Mouse (Mus musculus) Patski (cell line): ENCODE data around the gene Creb3l2. TPM values are rescaled to one million over a fixed set of nuclear protein-coding genes. Genes with fewer than 3 reads are reported as not detected.

Source experiments
- ATAC-seq: fragments of 100-300 bp; one replicate; pipeline ENCODE4 v1.8.0; 2021
- CTCF ChIA-PET: fragments of 350-600 bp; sonication (Branson Sonifier 250); formaldehyde crosslinking; loops from one replicate; lab custom pipeline; 2022; ENCODE audit warnings: inconsistent platforms; lab: Charles Lee
- POLR2A ChIA-PET: fragments of 350-600 bp; sonication (Branson Sonifier 250); formaldehyde crosslinking; loops from one replicate; lab custom pipeline; 2022; ENCODE audit warnings: antibody characterized with exemption, inconsistent platforms; lab: Charles Lee
- DNase-seq: peaks from one replicate; pipeline ENCODE4 v3.0.0-alpha.2; 2011; ENCODE audit warnings: low read depth, low spot score
- H3K27me3 ChIP-seq: fragments of 371-371 bp; one replicate; pipeline ENCODE4 v1.5.1; 2021
- CTCF ChIP-seq: fragments of 100-300 bp; IDR thresholded peaks from one replicate; pipeline ENCODE4 v1.5.1; 2021
- in situ Hi-C: fragments of 300-500 bp; cut with MboI; formaldehyde crosslinking; loops from 3 replicates; pipeline ENCODE4 v1.11.1; 2018; ENCODE audit warnings: low pct_unique_long_range_greater_than_20kb, mixed read lengths
- polyA plus RNA-seq: library from polyadenylated mRNA; unstranded; gene quantifications from one replicate; pipeline ENCODE4 v1.2.3, GENCODE M21; 2021

Creb3l2 gene
- polyA plus RNA-seq, 1 experiment from 2014 or later, result 39.0 TPM

- POLR2A ChIA-PET, result interaction anchor here (1.3 kb wide), 1 partner anchor 9 kb away, joined by 3 read pairs; no protein-coding TSS in a partner anchor
- CTCF ChIA-PET, result no interaction called here
- no peak for TF ChIP-seq CTCF
- H3K27me3 ChIP-seq, result no peaks in the 10 kb centered on the region
- DNase-seq (no peak), ATAC-seq (no peak)
- in situ Hi-C loops, result loop anchor here (25.0 kb wide), 1 partner anchor 1891 kb away; the partner anchor contains the start of gene Mtpn
Observed at GRCm38 (mm10) chr6:37428044-37428443, 13.9 kb downstream of the Creb3l2 start.

DNA sequence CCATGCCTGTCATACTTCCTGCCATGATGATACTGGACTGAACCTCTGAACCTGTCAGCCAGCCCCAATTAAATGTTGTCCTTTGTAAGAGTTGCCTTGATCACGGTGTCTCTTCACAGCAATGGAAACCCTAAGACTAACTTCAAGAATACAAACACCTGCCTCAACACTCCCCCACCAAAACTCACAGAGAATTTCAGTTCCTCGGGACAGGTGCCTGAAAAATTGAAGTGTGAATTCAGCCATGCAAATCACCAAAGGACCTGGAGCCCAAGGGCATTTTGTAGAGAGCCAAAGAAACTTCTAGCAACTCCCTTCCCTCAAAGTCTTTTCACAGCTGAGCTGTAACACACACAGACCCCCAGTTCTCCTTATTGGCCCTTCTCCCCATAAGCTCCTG lies 15.3 kb downstream of the Creb3l2 start:
- H3K27me3 ChIP-seq, result no peaks in the 10 kb centered on the region
- ATAC-seq (no peak), DNase-seq (no peak)
- POLR2A ChIA-PET, result no interaction called here
- no peak for TF ChIP-seq CTCF
- in situ Hi-C loops, result loop anchor here (25.0 kb wide), 1 partner anchor 1889 kb away; the partner anchor contains the start of gene Mtpn
- CTCF ChIA-PET, result interaction anchor here (0.9 to 1.5 kb wide), 4 partner anchors 12 to 329 kb away, joined by 3 to 4 read pairs (median 3); no protein-coding TSS in a partner anchor

DNA sequence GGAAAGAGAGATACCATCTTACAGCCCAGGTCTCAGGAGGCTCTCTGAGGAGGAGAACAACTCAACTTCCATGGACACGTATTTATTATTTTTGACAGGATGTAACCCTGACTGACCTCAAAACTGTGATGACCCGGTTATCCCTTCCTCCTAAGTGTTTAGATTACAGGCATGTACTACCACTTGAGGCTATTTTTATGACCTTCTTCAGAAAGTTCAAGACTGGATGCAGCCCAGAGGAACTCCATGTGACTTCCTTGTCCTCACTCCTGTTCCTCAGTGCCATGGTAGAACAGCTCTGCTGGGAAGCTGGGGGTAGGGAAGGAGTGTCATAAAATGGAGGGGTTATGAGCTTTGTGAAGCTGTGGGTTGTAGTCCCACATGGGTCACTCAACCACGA lies 16.1 kb downstream of the Creb3l2 start:
- in situ Hi-C loops, result loop anchor here (25.0 kb wide), 1 partner anchor 1889 kb away; the partner anchor contains the start of gene Mtpn
- ATAC-seq (no peak), DNase-seq (no peak)
- TF ChIP-seq CTCF, result no peak
- POLR2A ChIA-PET, result no interaction called here
- no peaks in the 10 kb centered on the region for H3K27me3 ChIP-seq
- CTCF ChIA-PET, result interaction anchor here (1.2 to 1.5 kb wide), 2 partner anchors 11 to 42 kb away, joined by 3 to 4 read pairs; no protein-coding TSS in a partner anchor

- H3K27me3 ChIP-seq, result no peaks in the 10 kb centered on the region
- DNase-seq (no peak), ATAC-seq (no peak)
- ChIA-PET POLR2A (no interaction called here), CTCF (interaction anchor here (1.0 to 1.2 kb wide), 2 partner anchors 16 to 18 kb away, joined by 3 to 4 read pairs; no protein-coding TSS in a partner anchor)
- in situ Hi-C loops, result loop anchor here (25.0 kb wide), 1 partner anchor 1888 kb away; the partner anchor contains the start of gene Mtpn
- no peak for TF ChIP-seq CTCF
Observed at GRCm38 (mm10) chr6:37425075-37425474, 16.9 kb downstream of the Creb3l2 start.

DNA sequence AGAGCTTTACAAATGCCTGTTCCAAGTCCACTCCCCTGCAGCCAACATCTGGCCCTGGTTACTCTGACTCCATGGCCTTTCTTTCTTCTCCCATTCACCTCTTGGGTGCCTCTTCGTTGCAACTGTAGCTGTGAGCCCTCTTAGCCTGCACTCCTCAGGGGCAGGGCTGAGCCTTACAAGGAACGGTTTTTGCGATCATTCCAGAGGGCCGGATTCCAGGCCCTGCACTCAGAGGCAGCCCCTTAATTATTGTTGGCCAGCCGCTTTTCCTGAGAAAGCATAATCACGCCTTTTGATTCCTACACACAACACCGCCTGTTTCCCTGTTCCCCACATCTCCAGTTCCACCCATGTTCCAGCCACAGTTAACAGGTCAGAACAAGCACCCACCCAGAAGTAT lies 17.6 kb downstream of the Creb3l2 start:
- ChIA-PET POLR2A (no interaction called here), CTCF (interaction anchor here (1.0 to 1.2 kb wide), 2 partner anchors 16 to 17 kb away, joined by 3 to 4 read pairs; no protein-coding TSS in a partner anchor)
- TF ChIP-seq CTCF, result no peak
- H3K27me3 ChIP-seq, result no peaks in the 10 kb centered on the region
- ATAC-seq (no peak), DNase-seq (no peak)
- in situ Hi-C loops, result no loop called here

DNA sequence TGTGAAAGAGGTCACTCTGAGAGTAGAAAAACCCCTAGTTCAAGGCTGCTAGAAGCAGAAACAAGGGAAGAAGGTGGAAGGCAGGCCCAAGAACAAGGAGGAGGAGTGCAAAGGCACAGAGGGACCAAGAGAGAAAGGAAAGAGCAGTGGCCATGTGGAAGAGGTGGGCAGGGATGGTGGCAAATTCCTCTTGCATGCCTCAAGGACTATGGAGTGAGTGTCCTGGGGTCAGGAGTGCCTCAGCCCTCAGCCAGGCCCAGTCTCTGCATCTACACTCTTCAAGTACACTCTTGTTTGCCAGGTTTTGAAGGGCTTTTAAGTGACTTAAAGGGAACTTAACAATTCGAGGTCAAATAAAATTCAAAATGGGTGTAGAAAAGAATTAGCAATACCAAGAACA lies 18.6 kb downstream of the Creb3l2 start:
- H3K27me3 ChIP-seq, result no peaks in the 10 kb centered on the region
- TF ChIP-seq CTCF, result no peak
- DNase-seq, result no peak
- ATAC-seq, result no peak
- ChIA-PET POLR2A (interaction anchor here (0.6 kb wide), 1 partner anchor 96 kb away, joined by 3 read pairs; no protein-coding TSS in a partner anchor), CTCF (interaction anchor here (1.2 kb wide), 1 partner anchor 10 kb away, joined by 5 read pairs; no protein-coding TSS in a partner anchor)
- in situ Hi-C loops, result no loop called here

- DNase-seq (no peak), ATAC-seq (no peak)
- ChIA-PET POLR2A (no interaction called here), CTCF (interaction anchor here (0.9 to 2.2 kb wide), 2 partner anchors 14 to 17 kb away, joined by 3 to 7 read pairs; no protein-coding TSS in a partner anchor)
- H3K27me3 ChIP-seq, result no peaks in the 10 kb centered on the region
- TF ChIP-seq CTCF, result no peak
- in situ Hi-C loops, result no loop called here
Observed at GRCm38 (mm10) chr6:37421124-37421523, 20.8 kb downstream of the Creb3l2 start.

GRCm38 (mm10) chr6:37419445-37419941 lies 22.5 kb downstream of the Creb3l2 start:
- no peaks in the 10 kb centered on the region for H3K27me3 ChIP-seq
- TF ChIP-seq CTCF, result no peak
- no peak for DNase-seq
- ChIA-PET CTCF (interaction anchor here (2.2 kb wide), 1 partner anchor 12 kb away, joined by 7 read pairs; no protein-coding TSS in a partner anchor), POLR2A (interaction anchor here (0.9 to 1.0 kb wide), 2 partner anchors 8 to 21 kb away, joined by 3 read pairs; no protein-coding TSS in a partner anchor)
- in situ Hi-C loops, result no loop called here
- ATAC-seq, result no peak

- CTCF ChIA-PET, result interaction anchor here (2.2 kb wide), 1 partner anchor 11 kb away, joined by 7 read pairs; no protein-coding TSS in a partner anchor
- POLR2A ChIA-PET, result interaction anchor here (0.9 to 1.0 kb wide), 2 partner anchors 9 to 21 kb away, joined by 3 read pairs; no protein-coding TSS in a partner anchor
- no peak for ATAC-seq
- no peaks in the 10 kb centered on the region for H3K27me3 ChIP-seq
- TF ChIP-seq CTCF, result no peak
- no peak for DNase-seq
- in situ Hi-C loops, result no loop called here
Observed at GRCm38 (mm10) chr6:37418931-37419330, 23.0 kb downstream of the Creb3l2 start.

GRCm38 (mm10) chr6:37416743-37417142 lies 25.2 kb downstream of the Creb3l2 start:
- ATAC-seq (no peak), DNase-seq (no peak)
- no peaks in the 10 kb centered on the region for H3K27me3 ChIP-seq
- ChIA-PET POLR2A (no interaction called here), CTCF (interaction anchor here (0.9 to 1.2 kb wide), 3 partner anchors 16 to 24 kb away, joined by 3 read pairs; no protein-coding TSS in a partner anchor)
- in situ Hi-C loops, result no loop called here
- no peak for TF ChIP-seq CTCF

- ChIA-PET CTCF (no interaction called here), POLR2A (no interaction called here)
- ATAC-seq (no peak), DNase-seq (no peak)
- no peak for TF ChIP-seq CTCF
- in situ Hi-C loops, result no loop called here
- H3K27me3 ChIP-seq, result no peaks in the 10 kb centered on the region
Observed at GRCm38 (mm10) chr6:37415505-37415904, 26.4 kb downstream of the Creb3l2 start.
